ENCODE assay signal across 8 mouse cellular contexts in the genomic region with DNA sequence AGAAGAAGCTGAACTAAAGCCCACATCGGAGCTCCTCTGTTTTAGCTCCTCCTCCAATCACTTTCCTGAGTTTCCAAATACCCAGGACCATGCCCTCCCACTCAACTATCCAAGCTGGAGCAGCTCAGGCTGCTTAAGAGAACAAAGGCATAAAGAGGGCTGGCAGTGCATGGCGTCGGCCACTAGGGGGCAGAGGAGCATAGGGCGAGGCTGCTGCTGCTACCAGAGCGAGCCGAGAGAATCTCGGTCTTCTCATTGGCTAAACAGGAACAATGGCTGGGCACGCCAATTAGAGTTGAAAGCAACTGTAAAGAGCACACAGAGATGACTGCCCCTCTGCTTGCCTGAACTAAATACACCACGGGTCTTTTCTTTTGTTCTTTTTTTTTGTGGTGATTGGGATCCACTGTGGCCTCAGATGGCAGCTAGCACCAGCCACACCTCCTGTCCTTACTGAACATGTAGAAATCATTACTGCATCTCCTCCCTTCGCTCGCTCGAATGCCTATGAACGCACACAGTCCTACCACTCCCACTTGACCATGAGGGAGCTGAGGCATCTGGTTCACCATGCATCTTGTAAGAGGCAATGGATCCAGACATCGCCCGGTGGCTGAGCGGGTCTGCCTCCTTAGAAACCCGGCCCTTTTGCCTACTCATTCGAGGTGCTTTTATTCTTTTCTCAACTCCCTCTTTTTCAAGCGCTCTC. TPM values are rescaled to one million over a fixed set of nuclear protein-coding genes. Genes with fewer than 3 reads are reported as not detected.
DNase-seq lines count a peak whose midpoint lies in the region; ATAC-seq and TF ChIP-seq lines count a peak whose summit lies in the region.

No protein-coding gene starts in this region.

- H3K4me1 ChIP-seq in ES-E14 (ENCODE audit: control insufficient read depth in 2 of 2, insufficient read depth in 2 of 2, low read length in 2 of 2, poor library complexity in 1 of 2), result peaks cover 0 to 4% of the 10 kb centered on the region in 2 experiments; a peak in 1 of 4 replicates
- peaks cover 25% of the 10 kb centered on the region for H3K4me1 ChIP-seq in forebrain, embryonic 16.5 days (replicated peaks; ENCODE audit: control insufficient read depth, insufficient read depth, low read length)
- H3K4me1 ChIP-seq in neural tube, embryonic 15.5 days, result peaks cover 30% of the 10 kb centered on the region

- no peaks in the 10 kb centered on the region for H3K27me3 ChIP-seq in forebrain, embryonic 16.5 days (replicated peaks; ENCODE audit: control insufficient read depth, insufficient read depth, low read length)
- no peaks in the 10 kb centered on the region for H3K27me3 ChIP-seq in neural tube, embryonic 15.5 days (replicated peaks)

- intact Hi-C loops in heart, postnatal 36 days (cut with DNase I), result loop anchor here (1.0 to 5.0 kb wide), 3 partner anchors 34 to 78 kb away; a partner anchor contains a TSS

- H3K4me3 ChIP-seq in ES-E14 (ENCODE audit: insufficient read depth in 1 of 2, low read depth in 1 of 2, low read length in 2 of 2, poor library complexity in 1 of 2, severe bottlenecking in 1 of 2), result peak overlapping the region in 1 of 2 experiments; percentile 33; a peak in 3 of 4 replicates
- H3K4me3 ChIP-seq in forebrain, embryonic 16.5 days (replicated peaks; ENCODE audit: low read length), result peak overlapping the region; percentile 19
- H3K4me3 ChIP-seq in neural tube, embryonic 15.5 days (replicated peaks), result peak overlapping the region; percentile 28

- in situ Hi-C loops in ES-E14 (cut with MboI; ENCODE audit: low sequenced_read_pairs in 2 of 2, unreplicated experiment in 2 of 2), result loop anchor here in 1 of 2 experiments (5.0 kb wide), 1 partner anchor 63 kb away; no protein-coding TSS in a partner anchor

- peak; percentile 97 for DNase-seq in ES-E14 (ENCODE audit: low read depth, low spot score)
- peak; percentile 86 for DNase-seq in cerebellum, adult 11-12 months
- DNase-seq in heart, postnatal 36 days, result peak; percentile 91 to 93
- DNase-seq in layer of hippocampus, adult 18-20 months (ENCODE audit: low spot score in 2 of 2), result peak; percentile 92 to 97
- DNase-seq in lung, adult 18-20 months, result peak; percentile 88 to 92
- peak; percentile 97 for DNase-seq in testis, postnatal 10 days (ENCODE audit: low spot score)

- H3K36me3 ChIP-seq in ES-E14 (ENCODE audit: control insufficient read depth, insufficient read depth, low read length, poor library complexity, severe bottlenecking), result peaks cover 2% of the 10 kb centered on the region; the same call in 1 of the 2 replicates
- H3K36me3 ChIP-seq in forebrain, embryonic 16.5 days (ENCODE audit: control insufficient read depth, insufficient read depth), result no peaks in the 10 kb centered on the region; the same call in 1 of the 2 replicates
- peaks cover 22% of the 10 kb centered on the region for H3K36me3 ChIP-seq in neural tube, embryonic 15.5 days

- H3K9ac ChIP-seq in ES-E14 (ENCODE audit: insufficient read depth, low read depth, low read length, poor library complexity, severe bottlenecking), result peak overlapping the region; percentile 27
- peak overlapping the region; percentile 53 for H3K9ac ChIP-seq in forebrain, embryonic 16.5 days (replicated peaks; ENCODE audit: low read depth, low read length)
- H3K9ac ChIP-seq in neural tube, embryonic 15.5 days (replicated peaks), result peak overlapping the region; percentile 48

- peak overlapping the region; percentile 45 for H3K4me2 ChIP-seq in forebrain, embryonic 16.5 days (ENCODE audit: low read length)
- peak overlapping the region; percentile 58 for H3K4me2 ChIP-seq in neural tube, embryonic 15.5 days

- no peak overlapping the region for H3K27ac ChIP-seq in ES-E14 (ENCODE audit: insufficient read depth, low read depth, low read length, poor library complexity, severe bottlenecking)
- H3K27ac ChIP-seq in forebrain, embryonic 16.5 days (ENCODE audit: low read length), result peak overlapping the region; percentile 86
- H3K27ac ChIP-seq in neural tube, embryonic 15.5 days (replicated peaks), result peak overlapping the region; percentile 91

- ATAC-seq in forebrain, embryonic 16.5 days, result peak; percentile 97
- ATAC-seq in neural tube, embryonic 15.5 days (ENCODE audit: low FRiP score), result peak; percentile 94

- 3% methylated on average over 19 of the region's 19 CpGs for WGBS in forebrain, embryonic 16.5 days
- 4% methylated on average over 19 of the region's 19 CpGs for WGBS in neural tube, embryonic 15.5 days

- H3K9me3 ChIP-seq in ES-E14 (ENCODE audit: control insufficient read depth, insufficient read depth, low read depth, low read length), result no peaks in the 10 kb centered on the region
- no peaks in the 10 kb centered on the region for H3K9me3 ChIP-seq in forebrain, embryonic 16.5 days (ENCODE audit: control insufficient read depth, low read length)
- H3K9me3 ChIP-seq in neural tube, embryonic 15.5 days (replicated peaks), result no peaks in the 10 kb centered on the region

TF ChIP-seq in ES-E14, 5 proteins besides CTCF, POLR2A, EP300 and RAD21:
- TF ChIP-seq HCFC1 (IDR thresholded peaks at IDR 0.05; ENCODE audit: borderline replicate concordance, insufficient read depth, low read length), result 0 out of 2 replicates have a peak, but pooled peaks have one; percentile 35
- TF ChIP-seq ZNF384 (IDR thresholded peaks at IDR 0.05; ENCODE audit: low read depth, low read length), result no peak
- no peak for TF ChIP-seq MAFK (IDR thresholded peaks at IDR 0.05; ENCODE audit: insufficient read depth, low read depth, low read length)
- TF ChIP-seq ZC3H11A (IDR thresholded peaks at IDR 0.05; ENCODE audit: borderline replicate concordance, low read depth, low read length), result no peak
- TF ChIP-seq CHD2 (IDR thresholded peaks at IDR 0.05; ENCODE audit: low read depth, low read length), result 0 out of 2 replicates have a peak, but pooled peaks have one; percentile 13

RNA-seq across cellular contexts. Expression of a gene that starts 34.5 kb away (rescaled TPM):
- total RNA-seq in ES-E14 (2012; rRNA removed), result 9.9 and 11.6 TPM in 2 replicates
- polyA plus RNA-seq in forebrain, embryonic 16.5 days (2015; fragmentation: Nextera tagmentation; extraction: Ambion mirVana), result 9.7 and 10.6 TPM in 2 replicates
- total RNA-seq in heart, postnatal 36 days (2021), result 1 to 10 TPM; 4.4 to 7.1 TPM
- 1 to 10 TPM; 8.5 to 8.7 TPM for total RNA-seq in layer of hippocampus, adult 18-20 months (2021)
- polyA plus RNA-seq in neural tube, embryonic 15.5 days (2015; fragmentation: Nextera tagmentation; extraction: Ambion mirVana), result 8.2 and 8.5 TPM in 2 replicates

RNA-seq across cellular contexts. Expression of a gene that starts 34.7 kb away (rescaled TPM):
- total RNA-seq in ES-E14 (2012; rRNA removed), result 11.4 and 13.6 TPM in 2 replicates
- 28.5 and 29.2 TPM in 2 replicates for polyA plus RNA-seq in forebrain, embryonic 16.5 days (2015; fragmentation: Nextera tagmentation; extraction: Ambion mirVana)
- 1 to 10 TPM; 5.4 to 9.9 TPM for total RNA-seq in heart, postnatal 36 days (2021)
- total RNA-seq in layer of hippocampus, adult 18-20 months (2021), result 10 to 100 TPM; 14.2 to 15.9 TPM
- 23.2 and 30.8 TPM in 2 replicates for polyA plus RNA-seq in neural tube, embryonic 15.5 days (2015; fragmentation: Nextera tagmentation; extraction: Ambion mirVana)

RNA-seq across cellular contexts. Expression of a gene that starts 39.5 kb away (rescaled TPM):
- total RNA-seq in ES-E14 (2012; rRNA removed), result 9.8 and 13.4 TPM in 2 replicates
- 19.1 and 27.2 TPM in 2 replicates for polyA plus RNA-seq in forebrain, embryonic 16.5 days (2015; fragmentation: Nextera tagmentation; extraction: Ambion mirVana)
- total RNA-seq in heart, postnatal 36 days (2021), result 1 to 10 TPM; 2.8 to 2.9 TPM
- total RNA-seq in layer of hippocampus, adult 18-20 months (2021), result 10 to 100 TPM; 12.8 to 14.9 TPM
- polyA plus RNA-seq in neural tube, embryonic 15.5 days (2015; fragmentation: Nextera tagmentation; extraction: Ambion mirVana), result 32.3 and 32.9 TPM in 2 replicates
